Mouse (Mus musculus) ES-Bruce4 (cell line): Measurements from ENCODE around the gene Lamb3. TPM values are rescaled to one million over a fixed set of nuclear protein-coding genes. Genes with fewer than 3 reads are reported as not detected.

ENCODE experiments used
- H3K27ac ChIP-seq: 2 replicates; pipeline ENCODE4 v1.5.1; 2012; ENCODE audit warnings: low read length, inconsistent platforms; ENCODE audit not compliant: insufficient read depth
- H3K27me3 ChIP-seq: 2 replicates; pipeline ENCODE4 v1.6.1; 2012; ENCODE audit warnings: mild to moderate bottlenecking, low read length, inconsistent platforms; ENCODE audit not compliant: control insufficient read depth, poor library complexity, insufficient read depth, severe bottlenecking
- H3K36me3 ChIP-seq: 2 replicates; pipeline ENCODE4 v1.6.1; 2012; ENCODE audit warnings: inconsistent platforms, mild to moderate bottlenecking, low read length, moderate library complexity; ENCODE audit not compliant: control insufficient read depth, poor library complexity, insufficient read depth, severe bottlenecking
- H3K4me1 ChIP-seq: one replicate; pipeline ENCODE4 v1.8.1; 2011; ENCODE audit warnings: low read length; ENCODE audit not compliant: control insufficient read depth, insufficient read depth
- H3K4me3 ChIP-seq: 2 replicates; pipeline ENCODE4 v1.5.1; 2011; ENCODE audit warnings: low read depth, mild to moderate bottlenecking, low read length
- H3K9ac ChIP-seq: 2 replicates; pipeline ENCODE4 v1.6.1; 2012; ENCODE audit warnings: low read depth, mild to moderate bottlenecking, inconsistent platforms; ENCODE audit not compliant: poor library complexity, severe bottlenecking
- H3K9me3 ChIP-seq: replicated peaks from 2 replicates; pipeline ENCODE4 v1.6.1; 2012; ENCODE audit warnings: mild to moderate bottlenecking, low read length, inconsistent platforms; ENCODE audit not compliant: control insufficient read depth, poor library complexity, insufficient read depth, severe bottlenecking
- CTCF ChIP-seq: IDR thresholded peaks from one replicate; pipeline ENCODE4 v1.8.1; 2011; ENCODE audit warnings: low read depth, low read length
- EP300 ChIP-seq: IDR thresholded peaks from 2 replicates; pipeline ENCODE4 v1.6.1; 2011; ENCODE audit warnings: low read depth, low read length; ENCODE audit not compliant: insufficient read depth
- POLR2A ChIP-seq: IDR thresholded peaks from one replicate; pipeline ENCODE4 v1.8.1; 2011; ENCODE audit warnings: low read length; ENCODE audit not compliant: insufficient read depth
- polyA plus RNA-seq: library from polyadenylated mRNA; stranded (reverse); fragments of >200 nt; gene quantifications from 2 replicates; pipeline ENCODE4 v1.2.4, GENCODE M21; 2011; ENCODE audit warnings: low read depth; ENCODE audit not compliant: missing spikeins, insufficient read depth, insufficient read length

The Lamb3 gene
- polyA plus RNA-seq, 1 experiment: 6.4 TPM

GRCm38 (mm10) chr1:193348261-193348962 is 140.9 kb downstream of the Lamb3 start:
- Histone ChIP-seq H3K27me3 (no peaks in the 10 kb centered on the region), H3K4me3 (no peak overlapping the region), H3K9ac (no peak overlapping the region), H3K9me3 (no peaks in the 10 kb centered on the region), H3K36me3 (no peaks in the 10 kb centered on the region), H3K27ac (no peak overlapping the region), H3K4me1 (no peaks in the 10 kb centered on the region)
- TF ChIP-seq POLR2A (no peak), CTCF (no peak)

GRCm38 (mm10) chr1:193349702-193350545 is 142.4 kb downstream of the Lamb3 start:
- Histone ChIP-seq H3K27me3 (no peaks in the 10 kb centered on the region), H3K36me3 (no peaks in the 10 kb centered on the region), H3K9me3 (no peaks in the 10 kb centered on the region), H3K9ac (no peak overlapping the region), H3K4me3 (no peak overlapping the region), H3K4me1 (no peaks in the 10 kb centered on the region), H3K27ac (no peak overlapping the region)
- no peak for TF ChIP-seq EP300
- no peak for TF ChIP-seq CTCF
- no peak for TF ChIP-seq POLR2A

GRCm38 (mm10) chr1:193350546-193350801 is 143.0 kb downstream of the Lamb3 start:
- Histone ChIP-seq H3K27me3 (no peaks in the 10 kb centered on the region), H3K9me3 (no peaks in the 10 kb centered on the region), H3K27ac (no peak overlapping the region), H3K9ac (no peak overlapping the region), H3K4me3 (no peak overlapping the region), H3K4me1 (no peaks in the 10 kb centered on the region), H3K36me3 (no peaks in the 10 kb centered on the region)
- TF ChIP-seq POLR2A: no peak
- TF ChIP-seq EP300: no peak
- TF ChIP-seq CTCF: no peak

- H3K27me3 ChIP-seq: no peaks in the 10 kb centered on the region
- no peak overlapping the region for H3K4me3 ChIP-seq
Observed at GRCm38 (mm10) chr1:193351583-193351982, 144.1 kb downstream of the Lamb3 start.

GRCm38 (mm10) chr1:193359199-193359598 is 151.7 kb downstream of the Lamb3 start:
- no peaks in the 10 kb centered on the region for H3K9me3 ChIP-seq
- no peak overlapping the region for H3K9ac ChIP-seq
- H3K27ac ChIP-seq: no peak overlapping the region
- TF ChIP-seq EP300 (no peak), CTCF (no peak)
- no peak overlapping the region for H3K4me3 ChIP-seq
- no peaks in the 10 kb centered on the region for H3K27me3 ChIP-seq
- H3K36me3 ChIP-seq: no peaks in the 10 kb centered on the region
- H3K4me1 ChIP-seq: no peaks in the 10 kb centered on the region

More at GRCm38 (mm10) chr1:193351583-193351982, 144.1 kb downstream of the Lamb3 start:
- Histone ChIP-seq H3K9me3 (no peaks in the 10 kb centered on the region), H3K27ac (no peak overlapping the region), H3K36me3 (no peaks in the 10 kb centered on the region), H3K4me1 (no peaks in the 10 kb centered on the region), H3K9ac (no peak overlapping the region)
- TF ChIP-seq CTCF (no peak), EP300 (no peak), POLR2A (no peak)

GRCm38 (mm10) chr1:193361181-193361580 is 153.7 kb downstream of the Lamb3 start:
- Histone ChIP-seq H3K36me3 (no peaks in the 10 kb centered on the region), H3K27ac (no peak overlapping the region), H3K27me3 (no peaks in the 10 kb centered on the region), H3K4me1 (no peaks in the 10 kb centered on the region), H3K9me3 (no peaks in the 10 kb centered on the region), H3K9ac (no peak overlapping the region), H3K4me3 (no peak overlapping the region)
- no peak for TF ChIP-seq EP300
